Mouse (Mus musculus) cerebellum, adult 2 months (tissue): ENCODE measurements around the gene Gsta2. TPM values are rescaled to one million over a fixed set of nuclear protein-coding genes. Genes with fewer than 3 reads are reported as not detected.

Experiments
- DNase-seq, 2 experiments: peaks; one replicate each; pipeline ENCODE4 v3.0.0; 2021
- H3K27ac ChIP-seq: fragments of 200-500 bp; 2 replicates; pipeline ENCODE4 v1.5.1; 2012; ENCODE audit warnings: low read length, control low read depth, inconsistent platforms; ENCODE audit not compliant: insufficient read depth
- H3K27me3 ChIP-seq: fragments of 200-500 bp; 2 replicates; pipeline ENCODE4 v1.6.1; 2012; ENCODE audit warnings: inconsistent platforms, mild to moderate bottlenecking, low read length, moderate library complexity; ENCODE audit not compliant: control insufficient read depth, insufficient read depth
- H3K4me1 ChIP-seq: fragments of 200-500 bp; 2 replicates; pipeline ENCODE4 v1.6.1; 2011; ENCODE audit warnings: low read length; ENCODE audit not compliant: control insufficient read depth, insufficient read depth
- H3K4me3 ChIP-seq: fragments of 200-500 bp; replicated peaks from 2 replicates; pipeline ENCODE3; 2011; ENCODE audit warnings: mild to moderate bottlenecking, low read depth, low read length, control low read depth; ENCODE audit not compliant: insufficient read depth
- CTCF ChIP-seq: fragments of 200-500 bp; IDR thresholded peaks from 2 replicates; pipeline ENCODE4 v1.5.1; 2011; ENCODE audit warnings: low read depth, mild to moderate bottlenecking, control low read depth, low read length, moderate library complexity, borderline replicate concordance; ENCODE audit not compliant: insufficient read depth
- POLR2A ChIP-seq: fragments of 200-500 bp; IDR thresholded peaks from 2 replicates; pipeline ENCODE4 v1.6.1; 2011; ENCODE audit warnings: low read length, control low read depth, borderline replicate concordance; ENCODE audit not compliant: insufficient read depth
- WGBS: fragments of 180-500 bp; shearing (Covaris S2); methylation state at CpG from one replicate; pipeline ENCODE4 v1.1.7; 2018; 5-methylcytosine and 5-hydroxymethylcytosine counted together
- polyA plus RNA-seq: library from polyadenylated mRNA; depleted of rRNA; stranded (reverse); fragments of >200 nt; gene quantifications from 2 replicates; pipeline ENCODE4 v1.2.3, GENCODE M21; 2012

The Gsta2 gene
- polyA plus RNA-seq, 1 experiment, result not detected

DNA sequence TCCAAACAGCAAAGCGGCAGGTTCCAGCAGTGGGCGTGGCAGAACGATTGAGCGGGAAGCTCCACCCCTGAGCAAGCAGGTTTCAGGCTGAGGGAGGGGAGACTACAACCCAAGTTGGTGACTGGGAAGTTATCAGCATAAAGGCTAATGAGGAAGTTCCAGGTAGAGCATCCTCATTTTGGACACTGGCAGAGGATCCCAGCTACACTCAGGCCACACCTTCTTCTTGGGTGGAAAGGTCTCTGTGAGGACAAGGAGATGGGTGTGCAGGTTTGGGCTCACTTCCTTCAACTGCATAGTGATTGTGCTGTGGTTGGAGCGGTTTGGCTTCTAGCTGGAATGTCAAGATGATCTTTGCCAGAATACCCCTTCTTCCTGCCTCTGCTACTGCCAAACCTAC is 34.4 kb upstream of the Gsta2 start:
- WGBS, result 63% methylated on average over 5 of the region's 5 CpGs
- no peaks in the 10 kb centered on the region for H3K4me1 ChIP-seq
- no peak overlapping the region for H3K4me3 ChIP-seq
- TF ChIP-seq POLR2A, result no peak
- TF ChIP-seq CTCF, result no peak
- H3K27me3 ChIP-seq, result no peaks in the 10 kb centered on the region; the same call in 1 of the 2 replicates
- DNase-seq, result no peak
- H3K27ac ChIP-seq, result no peak overlapping the region

DNA sequence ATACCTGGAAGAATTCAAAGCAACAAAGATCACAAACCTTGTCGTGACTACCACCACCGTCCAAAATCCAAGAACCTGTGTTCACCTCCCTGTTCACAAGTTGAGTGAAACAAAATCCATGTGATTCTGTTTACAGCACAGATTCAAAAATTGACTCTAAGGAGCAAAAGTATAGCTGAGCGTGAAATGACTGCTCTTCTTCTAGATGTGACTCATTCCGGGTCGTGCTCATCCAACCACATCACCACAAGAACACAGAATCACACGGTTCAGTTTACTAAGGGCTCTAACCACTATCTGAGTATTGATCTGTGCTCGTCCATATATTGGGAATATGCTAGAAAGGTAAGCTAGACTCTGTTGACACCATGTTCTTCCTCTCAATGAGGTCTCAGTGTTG is 31.4 kb upstream of the Gsta2 start:
- H3K4me1 ChIP-seq, result no peaks in the 10 kb centered on the region
- TF ChIP-seq POLR2A (no peak), CTCF (no peak)
- WGBS, result 86% methylated on average over 7 of the region's 7 CpGs
- no peak overlapping the region for H3K4me3 ChIP-seq
- no peak for DNase-seq
- no peak overlapping the region for H3K27ac ChIP-seq
- H3K27me3 ChIP-seq, result no peaks in the 10 kb centered on the region

DNA sequence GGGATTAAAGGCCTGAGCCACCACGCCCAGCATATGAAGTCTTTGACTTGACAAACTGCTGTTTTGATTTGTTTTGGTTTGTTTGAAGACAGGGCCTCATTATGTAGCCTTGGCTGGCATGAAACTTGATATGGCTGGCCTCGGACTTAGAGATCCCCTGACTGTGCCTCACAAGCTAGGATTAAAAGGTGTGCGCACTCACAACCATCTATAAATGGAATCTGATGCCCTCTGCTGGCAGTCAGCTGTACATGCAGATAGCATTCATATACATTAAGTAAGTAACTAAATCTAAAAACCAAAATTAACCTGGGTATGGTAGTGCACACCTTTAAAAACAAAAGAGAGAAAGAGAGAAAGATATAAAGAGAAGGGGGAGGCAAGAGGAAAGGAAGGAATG is 30.3 kb upstream of the Gsta2 start:
- H3K27ac ChIP-seq, result no peak overlapping the region
- no peaks in the 10 kb centered on the region for H3K27me3 ChIP-seq
- no peak for DNase-seq
- no peak overlapping the region for H3K4me3 ChIP-seq
- H3K4me1 ChIP-seq, result no peaks in the 10 kb centered on the region
- TF ChIP-seq CTCF (no peak), POLR2A (no peak)
- 54% methylated on average over 3 of the region's 3 CpGs for WGBS

DNA sequence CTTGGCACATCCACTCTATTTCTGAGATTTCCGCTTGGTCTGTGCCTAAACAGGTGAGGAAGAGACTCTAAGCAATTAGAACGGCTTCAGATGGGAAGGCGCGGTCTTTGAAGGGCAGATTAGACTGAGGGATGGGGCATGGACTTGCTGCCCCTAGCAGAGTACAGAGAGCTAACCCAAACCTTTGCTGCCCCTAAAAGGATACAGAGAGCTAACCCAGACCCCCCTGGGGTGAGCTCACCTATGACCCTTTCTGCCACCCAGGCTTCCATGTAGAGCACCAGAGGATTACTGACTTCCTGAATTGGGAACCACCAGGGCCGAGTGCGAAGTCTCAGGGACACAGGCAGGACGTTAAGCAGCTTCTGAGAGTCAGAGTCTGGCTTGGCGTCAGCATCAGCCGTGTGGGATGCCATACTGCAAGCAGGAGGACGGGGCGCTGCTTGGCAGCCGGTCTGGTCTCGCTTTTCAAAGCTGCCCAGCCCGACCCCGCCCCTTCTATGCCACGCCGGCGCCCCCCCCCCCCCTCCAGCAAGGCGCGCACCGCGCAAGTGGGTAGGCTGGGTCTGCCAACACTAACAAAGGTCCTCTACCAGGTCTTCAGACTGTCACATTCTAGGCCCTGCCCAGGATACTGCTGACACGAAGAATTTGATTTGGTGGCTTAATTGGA is 22.7 kb upstream of the Gsta2 start, which contains the start of gene Ooep:
Gene Ooep (minus strand): TSS at position 613 of the 673 bp plus-strand sequence.
- TF ChIP-seq CTCF (no peak), POLR2A (no peak)
- 2% methylated on average over 23 of the region's 23 CpGs for WGBS
- no peak for DNase-seq
- no peak within 1 kb of the TSS for H3K4me3 ChIP-seq
- no peak within 1 kb of the TSS for H3K27ac ChIP-seq
- no peaks in the 10 kb centered on the region for H3K27me3 ChIP-seq
- H3K4me1 ChIP-seq, result no peaks in the 10 kb centered on the region

DNA sequence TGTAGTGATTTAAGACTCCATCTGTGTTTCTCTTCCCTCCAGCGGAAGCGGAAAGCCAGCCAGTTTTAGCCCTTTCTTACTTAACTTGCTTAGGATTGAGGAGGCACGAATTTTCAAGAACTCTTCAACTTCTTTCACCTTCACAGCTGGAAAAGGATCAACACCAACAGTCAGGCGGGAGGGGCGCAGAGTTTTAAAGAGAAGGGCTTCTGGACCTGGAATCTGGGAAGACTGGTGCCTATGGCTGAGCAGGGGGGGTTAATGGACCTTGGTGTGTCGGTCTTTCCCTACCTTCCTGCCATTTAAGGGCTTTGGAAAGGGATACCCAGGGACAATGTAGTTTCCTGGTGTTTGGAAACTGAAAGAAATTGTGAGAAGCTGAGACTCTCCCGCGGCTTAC is 22.0 kb upstream of the Gsta2 start:
- no peak for TF ChIP-seq CTCF
- no peak for TF ChIP-seq POLR2A

DNA sequence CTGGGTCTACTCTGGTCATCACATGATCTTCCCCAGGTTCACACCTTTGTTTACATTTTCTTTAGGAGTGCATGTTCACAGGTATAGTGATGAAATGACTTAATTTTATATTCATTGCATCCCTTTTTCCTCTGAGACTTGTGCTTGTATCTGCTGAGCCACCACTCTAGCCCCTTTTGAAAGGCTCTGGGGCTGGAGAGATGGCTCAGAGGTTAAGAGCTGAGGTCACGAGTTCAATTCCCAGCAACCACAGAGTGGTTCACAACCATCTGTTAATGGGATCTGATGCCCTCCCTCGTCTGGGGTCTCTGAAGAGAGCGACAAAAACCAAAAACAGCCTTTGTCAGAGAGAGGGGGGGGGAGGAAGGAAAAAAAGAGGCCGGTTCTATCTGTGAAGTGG is 19.9 kb upstream of the Gsta2 start:
- TF ChIP-seq POLR2A (no peak), CTCF (no peak)
- 94% methylated on average over 4 of the region's 4 CpGs for WGBS
- no peaks in the 10 kb centered on the region for H3K27me3 ChIP-seq
- no peak overlapping the region for H3K4me3 ChIP-seq
- no peak for DNase-seq
- H3K27ac ChIP-seq, result no peak overlapping the region
- no peaks in the 10 kb centered on the region for H3K4me1 ChIP-seq

More for the DNA sequence above, 22.0 kb upstream of the Gsta2 start:
- Histone ChIP-seq H3K27me3 (no peaks in the 10 kb centered on the region), H3K27ac (no peak overlapping the region), H3K4me1 (no peaks in the 10 kb centered on the region), H3K4me3 (no peak overlapping the region)
- 52% methylated on average over 8 of the region's 8 CpGs for WGBS
- no peak for DNase-seq

DNA sequence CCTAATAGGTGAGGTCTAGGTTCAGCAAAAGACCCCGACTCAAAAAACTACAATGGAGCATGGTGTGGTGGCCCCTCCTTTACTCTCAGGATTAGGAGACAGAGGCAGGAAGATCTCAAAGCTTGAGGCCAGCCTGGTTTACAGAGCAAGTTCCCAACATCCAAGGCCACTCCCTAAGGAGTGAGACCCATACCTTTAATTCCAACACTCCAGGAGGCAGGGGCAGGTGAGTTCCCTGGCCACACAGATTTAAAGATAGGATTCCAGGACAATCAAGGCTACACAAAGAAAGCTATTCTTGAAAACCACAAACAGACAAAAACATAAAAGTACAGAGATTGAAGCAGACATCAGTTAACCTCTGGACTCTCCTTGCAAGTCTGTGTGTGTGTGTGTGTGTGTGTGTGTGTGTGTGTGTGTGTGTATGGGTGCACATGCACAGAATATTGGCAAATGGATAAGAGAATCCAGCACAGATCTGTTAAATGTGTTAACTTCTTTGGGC is 19.3 kb upstream of the Gsta2 start:
- WGBS, result 86% methylated on average over 1 of the region's 1 CpGs
- H3K4me3 ChIP-seq, result no peak overlapping the region

DNA sequence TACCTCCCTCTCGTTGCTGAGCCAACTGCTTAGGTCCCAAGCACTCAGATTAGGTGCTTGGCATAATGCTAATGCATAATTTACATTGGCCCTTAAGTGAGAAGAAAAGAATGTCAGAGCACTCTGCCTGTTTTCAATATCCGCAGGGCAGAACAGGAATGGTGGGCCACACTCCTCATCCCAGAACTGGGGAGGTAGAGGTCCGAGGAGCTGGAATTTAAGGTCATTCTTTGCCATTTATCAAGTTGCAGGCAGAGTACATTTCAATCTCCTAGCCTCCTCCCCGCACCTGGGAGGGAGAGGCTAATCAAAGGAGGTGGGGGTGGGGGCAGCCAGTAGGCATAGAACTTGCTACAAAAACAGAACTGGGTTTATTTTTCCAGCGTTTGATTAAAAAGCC is 18.8 kb upstream of the Gsta2 start:
- TF ChIP-seq POLR2A (no peak), CTCF (no peak)
- Histone ChIP-seq H3K4me1 (no peaks in the 10 kb centered on the region), H3K27me3 (no peaks in the 10 kb centered on the region), H3K27ac (no peak overlapping the region), H3K4me3 (no peak overlapping the region)
- DNase-seq, result no peak
- WGBS, result 76% methylated on average over 5 of the region's 5 CpGs

More for the DNA sequence above, 19.3 kb upstream of the Gsta2 start:
- TF ChIP-seq CTCF (no peak), POLR2A (no peak)
- DNase-seq, result no peak
- no peaks in the 10 kb centered on the region for H3K4me1 ChIP-seq
- H3K27ac ChIP-seq, result no peak overlapping the region
- H3K27me3 ChIP-seq, result no peaks in the 10 kb centered on the region
